Mouse (Mus musculus) heart, postnatal 0 days (tissue): ENCODE data around the gene Tango2. TPM values are rescaled to one million over a fixed set of nuclear protein-coding genes. Genes with fewer than 3 reads are reported as not detected.

Experiments
- ATAC-seq: fragments of 200-750 bp; cut with Nextera tagmentation; 2 replicates; pipeline ENCODE4 v1.8.0; 2017; ENCODE audit warnings: low read depth, moderate number of reproducible peaks, moderate library complexity; ENCODE audit not compliant: insufficient read depth
- DNase-seq: peaks from one replicate; pipeline ENCODE4 v3.0.0-alpha.2; 2016; ENCODE audit warnings: low spot score
- H3K27ac ChIP-seq: fragments of 300-500 bp; sonication (generic); 2 replicates; pipeline ENCODE4 v1.5.1; 2014; ENCODE audit warnings: low read depth, mild to moderate bottlenecking
- H3K27me3 ChIP-seq: fragments of 300-500 bp; sonication (generic); 2 replicates; pipeline ENCODE4 v1.6.1; 2014; ENCODE audit warnings: low read length, mixed read lengths; ENCODE audit not compliant: control insufficient read depth, insufficient read depth
- H3K36me3 ChIP-seq: fragments of 300-500 bp; sonication (generic); replicated peaks from 2 replicates; pipeline ENCODE4 v1.6.1; 2014; ENCODE audit warnings: low read length, mixed read lengths; ENCODE audit not compliant: control insufficient read depth, insufficient read depth
- H3K4me1 ChIP-seq: fragments of 300-500 bp; sonication (generic); 2 replicates; pipeline ENCODE4 v1.6.1; 2014; ENCODE audit warnings: antibody characterized with exemption; ENCODE audit not compliant: control insufficient read depth, insufficient read depth
- H3K4me2 ChIP-seq: fragments of 300-500 bp; sonication (generic); 2 replicates; pipeline ENCODE4 v1.6.1; 2014; ENCODE audit warnings: low read depth, mild to moderate bottlenecking, low read length, moderate library complexity
- H3K4me3 ChIP-seq: fragments of 300-500 bp; sonication (generic); 2 replicates; pipeline ENCODE4 v1.5.1; 2014; ENCODE audit warnings: low read depth, low read length
- H3K9ac ChIP-seq: fragments of 300-500 bp; sonication (generic); replicated peaks from 2 replicates; pipeline ENCODE4 v1.6.1; 2014; ENCODE audit warnings: low read depth, low read length, mixed read lengths
- H3K9me3 ChIP-seq: fragments of 300-500 bp; sonication (generic); replicated peaks from 2 replicates; pipeline ENCODE4 v1.6.1; 2016; ENCODE audit warnings: low read length; ENCODE audit not compliant: control insufficient read depth
- EP300 ChIP-seq: IDR thresholded peaks from 2 replicates; pipeline ENCODE4 v1.6.1; 2016; ENCODE audit warnings: antibody characterized with exemption, low read depth
- WGBS: fragments of 180-500 bp; shearing (Covaris S2); extraction: QIAGEN DNeasy Blood & Tissue Kit; methylation state at CpG from one replicate; pipeline ENCODE4 v1.1.7; 2014; 5-methylcytosine and 5-hydroxymethylcytosine counted together
- microRNA counts: library from miRNA; unstranded; fragments of <30 nt; microRNA quantifications from one replicate; lab custom pipeline; 2015
- microRNA-seq: library from miRNA; unstranded; fragments of <30 nt; microRNA quantifications from one replicate; pipeline ENCODE4, GENCODE M21; 2016
- polyA plus RNA-seq: library from polyadenylated mRNA; unstranded; fragments of >200 nt; fragmentation: Nextera tagmentation; extraction: Ambion mirVana; gene quantifications from 2 replicates; pipeline ENCODE4 v1.2.1, GENCODE M21; 2015
- total RNA-seq: library from RNA; depleted of rRNA; stranded (reverse); fragments of >200 nt; gene quantifications from 2 replicates; pipeline ENCODE4 v1.2.3, GENCODE M21; 2014; ENCODE audit warnings: low replicate concordance; rRNA removed

Tango2 gene
- total and polyA plus RNA-seq, 2 experiments from 2014 or later = 56.9 to 65.8 TPM

GRCm38 (mm10) chr16:18250828-18251790, 96.8 kb downstream of the Tango2 start:
- Histone ChIP-seq H3K36me3 (peaks cover 62% of the 10 kb centered on the region), H3K4me2 (0 out of 2 replicates have a peak overlapping the region, but pooled peaks have one; percentile 88), H3K4me1 (peaks cover 20% of the 10 kb centered on the region), H3K9ac (no peak overlapping the region), H3K9me3 (no peaks in the 10 kb centered on the region), H3K4me3 (no peak overlapping the region), H3K27ac (no peak overlapping the region), H3K27me3 (no peaks in the 10 kb centered on the region)
- WGBS = 49% methylated on average over 10 of the region's 10 CpGs
- no peak for TF ChIP-seq EP300
- DNase-seq (no peak), ATAC-seq (no peak)

MicroRNA genes within 50 kb of the gene (microRNA counts, 519-probe panel; counts per million panel counts)
- microRNA mmu-miR-1306 (lab: Ali Mortazavi, UCI) (not detected), microRNA mmu-miR-185 (lab: Ali Mortazavi, UCI) (4,059 counts per million, percentile 49 among the panel's probes with 10 or more counts)

Small RNAs within 50 kb of the gene (microRNA-seq; reads per million reads assigned to microRNA genes)
- not detected for gene Gm24572
- not detected for gene Gm26219
- gene Mir1306 = 190 reads per million, percentile 64 among the genes with 10 or more reads in this experiment
- 660 reads per million, percentile 76 among the genes with 10 or more reads in this experiment for gene Mir185

Other genes starting within 250 kb of the Tango2 start
- 1.9 and 6.3 TPM in 2 replicates for gene Rtn4r, start 220.5 kb downstream of the Tango2 start, total RNA-seq
- gene Rtn4r, start 220.5 kb downstream of the Tango2 start, polyA plus RNA-seq = 0.34 and 1.5 TPM in 2 replicates
- gene Ccdc188, start 130.2 kb downstream of the Tango2 start, total RNA-seq = not detected in 2 replicates
- gene Ccdc188, start 130.2 kb downstream of the Tango2 start, polyA plus RNA-seq = not detected in 2 replicates
- gene Zdhhc8, start 113.0 kb downstream of the Tango2 start, total RNA-seq = 27.7 and 47.0 TPM in 2 replicates
- gene Zdhhc8, start 113.0 kb downstream of the Tango2 start, polyA plus RNA-seq = 15.4 and 16.4 TPM in 2 replicates
- gene Trmt2a, start 99.4 kb downstream of the Tango2 start, total RNA-seq = 27.2 and 30.6 TPM in 2 replicates
- 31.6 and 33.9 TPM in 2 replicates for gene Trmt2a, start 99.4 kb downstream of the Tango2 start, polyA plus RNA-seq
- 51.3 and 65.1 TPM in 2 replicates for gene Ranbp1, start 99.4 kb downstream of the Tango2 start, total RNA-seq
- gene Ranbp1, start 99.4 kb downstream of the Tango2 start, polyA plus RNA-seq = 210 and 213 TPM in 2 replicates
- not detected in 2 replicates for gene Gm49776, start 89.8 kb downstream of the Tango2 start, total RNA-seq
- 0.82 TPM in 1 of 2 replicates, not detected in the other for gene Gm49776, start 89.8 kb downstream of the Tango2 start, polyA plus RNA-seq
- gene Dgcr8, start 58.9 kb downstream of the Tango2 start, total RNA-seq = 23.4 and 23.5 TPM in 2 replicates
- gene Dgcr8, start 58.9 kb downstream of the Tango2 start, polyA plus RNA-seq = 8.9 and 9.6 TPM in 2 replicates
- gene Arvcf, start 79 bp upstream of the Tango2 start, total RNA-seq = 62.1 and 95.5 TPM in 2 replicates
- gene Arvcf, start 79 bp upstream of the Tango2 start, polyA plus RNA-seq = 22.5 and 22.6 TPM in 2 replicates
- 12.7 and 14.7 TPM in 2 replicates for gene Txnrd2, start 78.3 kb upstream of the Tango2 start, total RNA-seq
- 40.0 and 41.2 TPM in 2 replicates for gene Txnrd2, start 78.3 kb upstream of the Tango2 start, polyA plus RNA-seq
- 160 and 168 TPM in 2 replicates for gene Comt, start 78.7 kb upstream of the Tango2 start, total RNA-seq
- 155 and 158 TPM in 2 replicates for gene Comt, start 78.7 kb upstream of the Tango2 start, polyA plus RNA-seq
- gene Gnb1l, start 150.6 kb upstream of the Tango2 start, total RNA-seq = 0.43 and 2.2 TPM in 2 replicates
- 7.5 and 8.5 TPM in 2 replicates for gene Gnb1l, start 150.6 kb upstream of the Tango2 start, polyA plus RNA-seq
- 0.42 and 1.6 TPM in 2 replicates for gene Rtl10, start 150.8 kb upstream of the Tango2 start, total RNA-seq
- gene Rtl10, start 150.8 kb upstream of the Tango2 start, polyA plus RNA-seq = 0.94 and 1.2 TPM in 2 replicates
- gene Tbx1, start 242.6 kb upstream of the Tango2 start, total RNA-seq = 2.1 TPM in 1 of 2 replicates, not detected in the other
- gene Tbx1, start 242.6 kb upstream of the Tango2 start, polyA plus RNA-seq = 0.11 and 0.14 TPM in 2 replicates